Mouse (Mus musculus) CD4-positive, CD25-positive, alpha-beta regulatory T cell, adult 4 months (primary cell): ENCODE measurements at regions not wholly inside any gene's neighbourhood (a gene's known extent, or its start where the extent isn't known, plus 50 kb on each side); places are given as distances from the start of the nearest gene placed in this dataset.

ENCODE experiments used
- ATAC-seq: one replicate; pipeline ENCODE4 v1.8.0; 2017

DNA sequence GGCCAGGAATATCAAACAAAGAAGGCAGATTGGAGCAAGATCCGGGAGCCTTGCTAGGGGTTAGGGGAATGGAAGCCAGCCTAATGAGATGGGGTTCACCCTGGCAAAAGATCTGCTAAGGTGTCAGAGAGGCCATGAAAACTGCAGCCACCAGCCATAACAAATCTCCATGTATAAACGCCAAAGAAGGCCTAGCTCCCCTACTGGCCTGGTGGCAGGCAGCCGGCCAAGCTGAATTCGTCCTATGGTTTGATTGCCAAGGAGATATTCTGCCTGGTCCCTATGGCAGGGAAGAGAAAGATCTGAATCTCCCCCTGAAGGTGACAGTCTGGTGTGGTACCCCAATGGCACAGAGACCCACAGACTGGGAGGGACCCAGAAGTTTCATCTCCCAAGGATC is 104.8 kb upstream of the E030018B13Rik start:
- no peak for ATAC-seq

- ATAC-seq, result peak; percentile 35
Observed at GRCm38 (mm10) chr7:63815531-63815930, 101.1 kb upstream of the E030018B13Rik start.

DNA sequence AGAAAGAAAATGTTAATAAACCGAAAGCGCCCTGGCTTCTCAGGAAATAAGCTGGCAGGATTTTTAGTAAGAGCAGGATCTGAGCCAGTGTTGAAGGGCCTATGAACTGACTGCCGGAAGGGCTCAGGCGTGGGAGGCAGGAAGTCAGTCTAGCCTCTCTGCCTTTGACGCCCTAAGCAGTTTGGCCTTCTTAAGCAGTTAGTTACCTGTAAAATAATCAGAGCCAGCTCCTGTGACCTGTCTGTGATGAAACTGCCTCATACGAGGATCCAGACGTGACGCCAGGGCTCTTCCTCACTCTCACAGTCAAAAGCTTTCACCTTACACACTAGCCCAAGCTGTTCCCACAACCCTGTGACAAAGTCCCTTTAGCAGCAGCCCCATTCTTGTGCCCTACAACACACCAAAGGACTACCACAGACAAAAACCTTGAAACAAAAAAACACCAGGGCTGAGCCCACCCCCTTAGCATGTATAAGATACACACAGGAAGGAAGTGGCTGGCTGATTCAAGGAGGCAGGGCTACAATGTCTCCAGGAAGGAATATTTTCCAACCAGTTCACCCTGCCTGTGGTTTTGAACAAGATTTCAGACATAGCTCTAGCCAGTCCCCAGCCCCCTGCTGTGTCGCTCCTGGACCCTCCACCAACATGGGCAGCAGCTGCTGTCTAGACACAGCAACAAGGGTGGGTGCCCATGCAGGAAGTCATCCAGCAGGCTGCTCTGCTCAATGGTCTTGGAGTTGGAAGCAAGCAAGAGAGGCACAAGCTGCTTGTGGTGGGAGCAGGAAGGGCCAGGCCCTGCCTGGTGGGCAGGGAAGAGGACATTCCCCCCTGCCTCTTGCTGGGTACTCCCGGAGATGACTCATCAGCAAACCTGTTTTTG is 100.4 kb upstream of the E030018B13Rik start:
- peak; percentile 86 for ATAC-seq

DNA sequence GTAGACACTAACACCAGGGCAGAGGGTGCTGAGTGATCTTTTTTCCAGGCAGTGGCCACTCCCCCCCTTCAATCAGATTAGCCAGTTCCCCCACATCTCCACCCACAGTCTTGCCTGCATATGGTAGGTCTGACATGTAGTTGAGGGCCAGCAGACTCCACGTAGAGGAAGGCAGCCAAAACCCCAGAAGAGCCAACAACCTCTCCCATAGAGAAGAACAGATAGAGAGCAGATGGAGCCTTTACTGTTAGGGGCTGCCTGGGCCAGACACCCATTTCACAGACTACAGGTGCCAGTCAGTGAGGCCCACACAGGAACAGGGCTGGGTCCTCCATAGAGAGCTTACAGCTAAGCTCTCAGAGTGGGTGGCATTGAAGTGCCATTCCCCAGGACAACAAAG is 99.2 kb upstream of the E030018B13Rik start:
- ATAC-seq, result no peak

GRCm38 (mm10) chr7:63818105-63818504 is 98.6 kb upstream of the E030018B13Rik start:
- no peak for ATAC-seq

- ATAC-seq, result no peak
Observed at GRCm38 (mm10) chr7:63820286-63820685, 96.4 kb upstream of the E030018B13Rik start.

DNA sequence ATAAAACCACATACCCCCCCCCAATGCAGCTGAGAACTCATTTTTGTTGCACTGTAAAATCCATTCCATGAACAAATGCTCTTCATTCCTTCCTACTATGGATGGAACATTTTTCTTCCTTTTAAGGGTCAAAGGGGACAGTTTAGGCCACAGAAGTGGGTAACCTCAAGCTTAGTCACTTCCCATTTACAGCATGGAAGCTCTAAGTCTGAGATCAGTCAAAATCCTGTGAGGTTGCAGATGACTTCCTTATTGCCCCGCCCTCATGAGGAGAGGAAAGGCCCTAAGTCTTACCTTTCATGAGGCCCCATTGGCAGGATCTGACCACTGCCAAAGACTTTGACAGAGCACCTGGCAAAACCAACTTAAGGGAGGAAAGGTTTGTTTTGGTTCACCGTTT is 94.7 kb upstream of the E030018B13Rik start:
- ATAC-seq, result no peak

- ATAC-seq, result no peak
Observed at GRCm38 (mm10) chr7:63824009-63824408, 92.6 kb upstream of the E030018B13Rik start.

GRCm38 (mm10) chr7:63829362-63829920 is 87.2 kb upstream of the E030018B13Rik start:
- ATAC-seq, result no peak

DNA sequence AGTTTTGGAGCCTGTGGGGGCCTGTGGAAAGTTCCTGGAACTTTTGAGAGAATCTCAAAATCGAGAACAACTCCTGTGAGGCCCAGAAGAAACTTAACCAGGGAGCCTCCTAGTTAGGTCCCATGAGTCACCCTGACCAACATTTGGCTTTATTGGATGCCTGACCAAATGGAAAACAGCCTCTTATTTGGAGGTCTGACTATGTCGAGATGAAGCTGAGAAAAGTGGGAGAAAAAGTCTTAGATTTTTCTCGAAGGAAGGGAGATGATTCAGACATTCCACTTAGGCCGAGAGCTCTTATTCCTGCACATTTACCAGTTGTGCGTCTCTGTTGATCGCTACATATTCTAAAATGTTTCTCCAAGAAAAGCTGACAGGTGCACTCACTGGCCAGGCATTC is 83.0 kb upstream of the E030018B13Rik start:
- ATAC-seq, result no peak

GRCm38 (mm10) chr7:63835958-63836357 is 80.7 kb upstream of the E030018B13Rik start:
- ATAC-seq, result no peak
